Mouse (Mus musculus): ENCODE data around the gene Cldn24.

DNA sequence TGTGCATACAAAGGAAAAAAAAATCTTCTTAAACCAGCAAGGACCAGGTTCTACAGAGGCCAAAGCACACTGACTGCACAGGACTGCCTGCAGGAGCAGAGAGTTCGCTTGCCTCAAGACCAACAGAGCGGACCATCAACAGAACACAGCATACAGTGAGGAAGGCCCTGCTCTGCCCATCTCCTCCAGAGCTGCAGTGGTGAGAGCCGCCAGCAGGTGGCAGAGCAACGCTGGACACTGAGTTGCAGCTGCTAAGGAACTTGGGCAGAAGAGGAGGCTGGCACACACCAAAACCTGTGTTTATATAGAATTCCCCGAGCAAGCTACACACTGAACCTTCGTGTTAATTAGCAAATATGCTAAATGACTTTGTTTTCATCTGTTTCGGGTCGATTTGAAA, 45.1 kb downstream of the Cldn24 start:
- TF ChIP-seq GATA1 (IDR thresholded peaks at IDR 0.05; ENCODE audit: borderline replicate concordance, low read length) (no peak), FLI1 (IDR thresholded peaks at IDR 0.05; ENCODE audit: low read length) (no peak)

Data from megakaryocyte, embryonic 14.5 days (primary cell).